Mouse (Mus musculus) lung, postnatal 0 days (tissue): ENCODE results near the gene Rhd.

ENCODE experiments used
- CTCF ChIP-seq: IDR thresholded peaks from 2 replicates; pipeline ENCODE4 v1.5.1; 2016; ENCODE audit warnings: antibody characterized with exemption, mild to moderate bottlenecking
- EP300 ChIP-seq: IDR thresholded peaks from 2 replicates; pipeline ENCODE4 v1.6.1; 2016; ENCODE audit warnings: antibody characterized with exemption, mild to moderate bottlenecking, control low read depth

- TF ChIP-seq EP300 (no peak), CTCF (no peak)
Measured at GRCm38 (mm10) chr4:134856056-134856455, 8.3 kb upstream of the Rhd start.
